Mouse (Mus musculus): Measurements from ENCODE around the gene Cog1.

Cog1 gene

DNA sequence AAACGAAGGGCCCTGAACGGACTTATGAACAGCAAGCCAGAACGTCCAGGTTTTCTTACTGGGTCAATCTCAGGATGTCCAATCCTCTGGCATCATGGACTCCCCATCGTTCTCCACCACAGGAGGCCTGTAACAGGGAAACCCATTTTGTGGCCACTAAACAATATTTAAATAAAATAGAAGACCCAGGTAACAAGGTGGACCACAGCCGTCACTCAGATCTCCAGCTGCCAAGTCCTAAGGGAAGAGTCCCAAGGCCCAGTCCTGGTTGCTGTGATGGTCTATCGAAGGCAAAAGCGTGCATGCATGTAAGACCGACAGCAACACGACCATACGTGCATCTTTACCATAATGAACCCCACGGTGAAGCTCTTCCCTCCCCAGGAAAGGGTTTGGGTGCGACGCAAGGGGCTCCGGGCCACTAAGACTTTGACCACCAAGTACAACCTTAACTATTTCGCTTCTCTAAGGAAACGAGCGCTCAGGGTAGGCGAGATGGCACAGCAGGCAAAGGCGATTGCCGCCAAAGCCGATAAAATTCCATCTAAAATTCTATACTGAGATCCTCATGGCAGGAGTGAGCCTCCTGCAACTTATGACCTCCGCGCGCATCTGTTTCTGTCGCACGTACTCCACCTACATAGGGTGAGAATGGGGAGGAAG is at the start of gene Cog1:
Gene Cog1 (plus strand): TSS at position 480 of the 663 bp plus-strand sequence.
- DNase-seq (ENCODE audit: low spot score), result no peak

DNA sequence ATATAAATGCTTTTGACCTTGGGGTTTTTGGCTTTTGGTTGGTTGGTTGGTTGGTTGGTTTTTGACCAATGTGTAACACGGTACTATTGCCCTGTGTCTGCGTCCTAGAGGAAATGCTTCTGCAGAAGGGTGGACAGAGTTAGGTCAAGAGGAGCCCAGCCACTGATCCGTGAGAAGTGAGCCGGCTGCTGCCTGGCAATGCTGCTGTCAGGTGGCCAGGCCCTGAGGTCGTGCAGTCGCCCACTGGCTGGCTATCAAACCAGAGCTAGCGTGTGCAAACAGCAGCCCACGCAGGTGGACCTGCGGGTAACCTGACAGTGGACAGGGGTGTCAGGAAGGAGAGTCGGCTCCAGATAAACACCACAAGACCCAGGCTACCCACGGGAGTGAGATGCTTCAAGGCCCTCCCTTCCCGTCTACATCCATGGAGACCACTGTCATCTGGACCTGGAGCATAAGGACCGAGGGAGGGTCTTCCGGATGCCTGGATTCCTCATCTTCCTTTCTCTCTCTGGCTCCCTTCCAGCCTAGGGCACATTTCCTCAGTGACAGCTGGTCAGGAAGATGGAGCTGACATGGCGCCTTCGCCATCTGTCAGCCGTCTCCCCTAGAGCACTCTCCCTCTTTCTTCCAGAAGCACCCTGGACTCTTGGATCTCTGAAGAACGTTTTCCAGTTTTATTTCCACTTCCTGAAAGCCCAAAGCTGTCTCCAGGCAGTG is 48.3 kb upstream of the Cog1 start:
- no peak for DNase-seq (ENCODE audit: low spot score)

DNA sequence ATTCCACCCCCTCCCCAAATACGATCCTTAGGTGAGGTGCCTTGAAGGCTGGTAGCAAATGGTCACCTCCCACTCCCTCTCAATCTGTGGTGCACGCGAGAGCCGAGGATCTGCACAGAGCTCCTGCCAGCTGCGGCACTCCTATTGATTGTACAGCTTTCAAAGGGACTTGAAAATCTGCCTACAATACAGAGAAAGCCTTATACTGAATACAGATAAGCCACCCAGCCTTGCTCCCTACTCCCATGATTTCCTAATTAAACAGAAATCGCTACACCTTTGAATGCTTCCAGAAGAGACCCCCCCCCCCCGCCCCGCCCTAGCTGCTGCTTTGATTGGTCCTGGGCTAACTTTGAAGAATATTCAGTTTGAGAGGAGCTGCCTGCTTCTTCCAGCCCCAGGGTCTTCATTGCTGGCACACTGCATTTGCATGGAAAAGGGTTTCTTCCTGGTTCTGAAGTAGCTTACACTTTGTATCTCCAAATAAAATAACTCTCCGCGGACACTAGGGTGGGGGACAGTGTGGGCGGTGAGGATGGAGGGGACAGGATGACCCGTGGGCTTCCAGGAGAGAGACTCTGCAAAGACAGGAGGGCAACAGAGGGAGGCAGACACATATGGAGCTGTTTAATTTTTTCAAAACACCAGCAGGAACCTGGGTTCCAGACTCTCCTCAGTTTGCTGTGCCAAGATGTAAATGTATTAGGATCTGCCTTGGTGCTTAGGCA is 47.2 kb upstream of the Cog1 start:
- no peak for DNase-seq (ENCODE audit: low spot score)

DNA sequence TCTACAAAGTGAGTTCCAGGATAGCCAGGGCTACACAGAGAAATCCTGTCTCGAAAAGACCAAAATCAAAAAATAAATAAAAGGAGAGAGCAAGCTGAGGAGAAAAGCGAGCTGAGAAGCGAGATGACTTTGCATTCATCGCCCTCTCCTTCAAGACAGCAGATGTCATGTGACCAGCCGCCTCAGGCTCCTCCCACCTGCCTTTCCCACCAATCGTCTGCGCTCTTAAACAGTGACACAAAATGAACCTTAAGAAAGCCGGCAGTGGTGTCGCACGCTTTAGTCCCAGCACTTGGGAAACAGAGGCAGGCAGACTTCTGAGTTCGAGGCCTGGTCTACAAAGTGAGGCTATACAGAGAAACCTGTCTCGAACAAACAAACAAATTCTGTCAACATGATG is 41.4 kb upstream of the Cog1 start:
- no peak for DNase-seq (ENCODE audit: low spot score)

DNA sequence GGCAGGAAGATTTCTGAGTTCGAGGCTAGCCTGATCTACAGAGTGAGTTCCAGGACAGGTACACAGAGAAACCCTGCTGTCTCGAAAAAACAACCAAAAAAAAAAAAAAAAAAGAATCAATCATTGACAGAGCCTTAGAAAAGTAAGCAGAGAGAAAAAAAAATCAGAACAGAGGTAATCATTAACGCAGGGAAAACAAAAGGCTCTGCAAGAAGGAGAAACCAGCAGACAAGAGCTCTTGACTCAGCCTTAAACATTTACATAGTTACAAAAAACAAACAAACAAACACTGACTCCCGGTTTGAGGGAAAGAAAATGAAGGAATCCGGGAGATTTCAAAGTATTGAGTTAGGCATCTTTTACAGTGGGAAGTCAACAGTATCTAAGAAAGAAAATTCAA is 39.4 kb upstream of the Cog1 start:
- DNase-seq (ENCODE audit: low spot score), result no peak

DNA sequence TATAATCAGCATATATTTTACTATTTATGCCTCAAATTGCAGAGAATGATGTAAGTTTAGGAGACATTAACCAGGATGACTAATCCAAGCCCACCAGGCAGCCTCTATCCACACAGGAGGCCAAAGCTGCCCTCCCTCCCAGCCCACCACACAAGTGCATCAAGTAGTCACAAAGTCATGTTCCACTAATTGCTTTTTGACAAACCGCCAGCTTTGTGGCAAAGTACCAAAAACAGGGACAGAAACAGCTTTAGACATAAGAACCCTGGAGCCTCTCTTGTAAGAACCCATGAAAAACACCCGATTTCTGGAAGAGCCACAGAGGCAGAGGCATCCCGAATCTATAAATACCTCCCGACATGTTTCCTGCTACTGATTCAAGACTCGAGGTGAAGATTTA is 38.7 kb upstream of the Cog1 start:
- no peak for DNase-seq (ENCODE audit: low spot score)

DNA sequence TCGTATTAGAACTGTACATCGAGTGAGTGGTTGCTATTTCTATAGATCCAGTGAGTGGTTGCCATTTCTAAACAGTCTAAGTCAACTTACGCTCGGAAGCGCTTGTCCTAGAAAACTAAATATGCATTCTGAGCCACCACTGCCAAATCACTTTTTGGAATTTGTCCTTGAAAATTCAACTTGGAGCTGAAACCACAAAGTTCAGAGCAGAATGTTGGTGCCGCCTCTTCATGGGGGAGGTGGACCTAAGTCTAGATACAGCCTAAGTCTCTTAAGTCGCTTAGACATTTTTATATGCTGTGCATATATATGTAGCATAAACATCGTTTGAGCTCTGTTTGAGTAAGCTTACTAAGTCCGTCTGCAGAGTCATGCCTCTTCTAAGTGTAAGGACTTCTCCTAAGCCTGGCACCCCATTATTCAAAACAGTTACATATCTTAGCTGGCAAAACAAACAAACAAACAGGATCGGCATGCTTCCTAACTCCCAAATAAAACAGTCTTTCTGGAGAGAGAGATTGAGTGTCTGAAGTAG is 37.8 kb upstream of the Cog1 start:
- DNase-seq (ENCODE audit: low spot score), result no peak

DNA sequence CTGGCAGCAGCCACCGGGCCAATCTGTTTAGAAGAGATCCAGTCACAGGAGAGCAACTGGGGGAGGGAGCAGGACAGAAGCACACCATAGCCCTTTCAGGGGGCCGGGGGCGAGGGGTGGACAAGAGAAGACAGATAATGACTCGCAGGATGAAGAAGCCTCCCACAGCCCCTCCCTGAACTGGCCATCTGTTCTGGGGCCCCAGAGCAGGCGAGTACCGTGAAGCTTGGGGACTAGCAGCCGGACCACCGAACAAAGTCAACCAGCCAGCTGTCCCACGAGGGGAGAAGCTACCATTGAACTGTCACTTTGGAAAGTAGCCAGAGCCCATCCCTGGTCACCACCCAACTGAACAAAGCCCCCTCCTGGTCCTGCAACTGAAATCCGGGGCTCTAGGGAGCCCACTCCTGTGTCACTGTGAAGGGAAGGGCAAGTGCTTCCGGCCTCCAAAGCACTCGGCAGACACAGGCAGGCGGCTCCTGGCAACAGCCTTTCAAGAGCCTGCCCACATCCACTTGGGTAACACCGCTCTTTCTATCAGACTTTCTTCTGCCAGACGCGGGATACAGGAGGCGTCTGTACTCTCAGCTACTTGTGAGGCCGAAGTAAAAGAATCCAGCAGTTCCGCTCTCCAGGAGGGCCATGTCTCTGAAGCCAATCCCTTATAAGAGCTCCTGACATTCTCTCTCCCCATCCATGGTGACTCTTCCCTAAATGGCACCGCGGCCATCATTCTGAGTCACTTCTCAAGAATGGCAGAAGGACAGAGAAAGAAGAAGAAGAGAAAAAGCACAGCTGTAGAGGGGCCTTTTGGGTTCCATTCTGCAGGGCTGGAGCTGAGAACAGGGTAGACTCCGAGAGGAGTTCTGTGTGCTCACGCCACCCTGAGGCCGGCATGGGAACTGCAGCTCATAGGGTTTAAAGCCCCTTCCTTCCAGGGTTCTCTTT is 37.0 kb upstream of the Cog1 start:
- DNase-seq (ENCODE audit: low spot score), result no peak

DNA sequence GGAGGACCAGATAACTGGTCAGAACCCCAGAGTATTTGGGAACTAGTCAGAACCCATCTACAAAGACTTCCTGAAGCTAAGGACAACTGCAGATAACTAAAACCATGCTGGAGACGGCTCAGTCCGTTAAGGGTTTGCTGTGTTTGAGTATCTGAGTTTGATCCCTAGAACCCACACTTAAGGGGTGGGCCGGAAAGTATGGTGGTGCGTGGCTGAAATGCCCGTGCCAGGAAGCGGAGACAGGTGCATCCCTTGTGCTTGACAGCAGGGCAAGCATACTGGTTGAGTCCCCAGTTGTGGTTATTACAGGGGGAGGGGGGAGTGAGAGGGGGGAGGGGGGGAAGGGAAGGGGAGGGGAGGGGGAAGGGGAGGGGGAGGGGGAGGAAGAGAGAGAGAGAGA is 34.5 kb upstream of the Cog1 start:
- DNase-seq (ENCODE audit: low spot score), result no peak

DNA sequence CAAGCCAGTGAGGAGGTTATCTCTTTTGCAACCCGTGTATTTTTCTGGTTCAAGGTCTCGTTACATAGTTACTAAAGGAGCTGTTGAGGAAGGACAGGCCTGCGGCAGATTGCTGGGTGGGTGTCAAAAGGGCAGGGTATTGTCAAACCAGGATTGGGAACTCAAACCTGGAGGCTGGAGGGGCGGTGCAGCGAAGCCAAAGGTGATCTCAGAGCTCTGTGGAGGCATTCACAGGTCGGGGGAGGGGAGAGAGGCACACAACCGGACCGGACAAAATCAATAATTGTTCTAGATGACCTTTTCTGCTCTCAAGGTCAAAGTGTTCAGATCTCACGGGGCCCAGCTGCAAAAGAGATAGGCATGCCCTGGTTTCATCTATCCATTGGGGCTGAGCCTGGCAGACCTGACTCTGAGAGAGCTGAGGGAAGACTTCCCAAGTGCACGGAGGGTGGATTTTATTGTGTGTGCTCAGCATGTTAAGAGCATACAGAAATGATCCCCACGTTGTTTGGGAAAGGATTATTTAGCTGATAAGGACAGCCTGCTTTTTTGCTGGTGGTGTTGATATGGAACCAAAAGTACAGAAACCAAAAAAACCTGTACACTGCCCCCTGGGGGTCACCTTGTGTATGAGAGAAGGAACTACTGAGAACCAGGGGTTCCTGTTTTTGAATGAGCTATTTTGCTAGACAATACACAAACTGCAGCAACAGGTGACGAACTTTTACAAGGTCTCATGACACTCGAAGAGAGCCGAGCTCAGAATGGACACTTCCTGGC is 31.6 kb upstream of the Cog1 start:
- peak; percentile 65 for DNase-seq (ENCODE audit: low spot score)

DNA sequence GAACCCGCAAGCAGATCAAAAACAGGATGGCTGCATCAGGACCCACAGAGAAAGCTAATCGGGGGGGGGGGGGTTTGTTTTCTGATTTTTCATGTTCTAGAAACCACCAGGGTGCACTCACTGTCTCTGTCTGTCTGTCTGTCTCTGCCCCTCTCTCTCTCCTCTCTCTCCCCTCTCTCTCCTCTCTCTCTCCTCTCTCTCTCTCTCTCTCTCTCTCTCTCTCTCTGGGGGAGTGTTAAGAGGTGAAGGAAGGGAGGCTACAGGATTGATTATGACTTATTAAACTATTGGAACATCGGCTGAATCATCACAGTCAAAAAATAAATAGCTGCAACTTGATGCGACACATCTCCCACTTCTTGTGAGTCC is 30.7 kb upstream of the Cog1 start:
- DNase-seq (ENCODE audit: low spot score), result no peak

DNA sequence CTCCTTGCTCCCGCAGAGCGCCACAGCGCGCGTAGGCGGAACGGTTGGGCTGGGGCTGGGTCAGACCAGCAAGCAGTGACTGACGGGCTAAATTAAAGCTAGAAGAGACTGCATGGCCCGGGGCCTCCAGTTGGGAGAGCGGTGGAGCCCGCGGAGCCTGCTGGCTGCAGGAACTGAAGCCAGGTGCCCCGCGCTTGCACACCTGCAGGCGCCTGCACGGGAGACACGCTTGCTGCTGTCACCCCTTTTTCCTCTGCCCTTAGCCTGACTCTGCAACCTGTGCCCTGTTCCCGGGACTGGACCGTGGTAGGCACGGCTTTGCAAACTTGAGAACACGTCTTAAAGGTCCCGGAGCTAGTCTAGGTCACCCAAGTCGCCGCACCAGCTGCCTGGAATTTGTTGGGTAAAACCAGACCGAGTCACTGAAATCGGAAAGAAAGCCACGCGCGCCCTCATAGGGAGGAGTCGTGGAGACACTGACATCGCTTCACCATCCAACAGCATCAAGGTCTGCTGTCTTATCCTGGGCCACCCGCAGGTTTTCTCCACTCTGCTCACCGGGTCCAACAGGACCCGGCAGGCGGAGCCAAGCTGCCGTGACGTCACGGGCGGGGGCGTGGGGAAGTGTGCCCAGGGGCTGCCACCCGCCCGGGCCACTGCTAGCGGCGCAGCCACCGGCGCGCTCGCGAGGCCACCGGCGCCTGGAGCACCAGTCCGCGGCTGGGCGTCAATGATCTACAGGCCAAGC is 30.1 kb upstream of the Cog1 start, which contains the start of gene Sstr2:
Gene Sstr2 (plus strand): TSS at position 671 of the 748 bp plus-strand sequence.
- peak; percentile 43 for DNase-seq (ENCODE audit: low spot score)

DNA sequence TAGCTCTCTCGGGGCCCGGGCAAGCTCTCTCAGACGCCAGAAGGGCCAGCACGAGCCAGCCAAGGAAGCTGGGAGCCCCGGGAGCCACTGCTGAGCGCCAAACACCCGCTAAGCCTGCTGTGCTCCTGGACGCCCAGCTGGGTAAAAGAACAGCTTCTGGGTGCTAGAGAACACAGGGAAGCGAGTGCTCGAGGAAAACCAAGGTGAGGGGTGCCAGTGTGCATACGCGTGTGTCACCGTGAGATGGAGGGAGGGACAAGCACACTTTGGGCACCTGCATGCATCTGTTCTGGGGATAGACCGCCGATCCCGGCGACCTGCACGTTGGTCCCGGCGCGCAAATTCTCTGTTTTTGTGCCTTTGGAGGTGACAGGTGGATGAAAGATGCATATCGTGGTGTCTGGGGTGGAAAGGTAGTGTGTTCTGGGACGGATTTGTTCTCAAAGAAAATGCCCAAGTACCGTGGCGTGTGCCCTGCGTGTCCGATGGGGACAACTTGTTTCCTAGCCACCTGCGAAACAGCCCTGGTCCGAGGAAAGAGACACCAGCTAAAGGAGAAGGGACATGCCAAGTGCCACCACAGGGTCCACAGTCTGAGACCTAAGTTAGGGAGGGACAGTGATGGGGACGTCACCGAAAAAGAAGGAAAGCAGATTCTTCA is 29.4 kb upstream of the Cog1 start:
- DNase-seq (ENCODE audit: low spot score), result no peak

DNA sequence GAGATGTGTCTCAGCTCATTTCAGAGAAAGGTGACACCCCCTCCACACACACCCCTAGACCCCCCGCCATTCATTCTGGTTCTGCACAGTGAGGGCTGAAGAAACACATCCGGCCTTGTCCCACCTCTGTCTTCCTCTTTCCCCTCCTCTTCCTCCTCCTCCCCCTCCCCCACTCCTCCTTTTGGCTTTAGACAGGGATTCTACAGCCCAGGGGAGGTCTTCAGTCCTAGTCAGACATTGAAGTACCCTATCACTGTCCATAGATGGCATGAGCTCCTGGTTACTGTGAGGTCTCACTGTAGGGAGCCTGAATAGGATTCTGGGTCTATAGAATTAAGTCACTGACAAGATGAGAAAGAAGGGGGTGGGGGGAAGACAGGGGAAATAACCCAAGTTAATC is 28.0 kb upstream of the Cog1 start:
- no peak for DNase-seq (ENCODE audit: low spot score)

DNA sequence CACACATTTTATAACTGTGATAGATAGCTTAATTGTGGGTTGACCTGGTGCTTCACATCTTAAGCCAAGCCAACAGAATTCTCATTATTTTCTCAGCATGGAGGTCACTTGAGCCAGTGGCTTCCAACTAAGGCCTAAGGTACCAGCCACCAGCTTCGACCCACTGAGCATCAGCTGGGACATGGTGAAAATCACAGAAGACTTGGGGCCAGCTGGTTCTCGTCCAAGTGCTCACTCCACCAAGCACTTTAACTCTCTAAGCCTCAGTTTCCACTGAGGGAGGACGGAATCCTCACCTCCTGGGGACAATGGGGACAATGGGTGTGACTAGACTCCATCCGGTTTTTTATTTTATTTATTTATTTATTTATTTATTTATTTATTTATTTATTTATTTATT is 26.9 kb upstream of the Cog1 start:
- DNase-seq (ENCODE audit: low spot score), result no peak

DNA sequence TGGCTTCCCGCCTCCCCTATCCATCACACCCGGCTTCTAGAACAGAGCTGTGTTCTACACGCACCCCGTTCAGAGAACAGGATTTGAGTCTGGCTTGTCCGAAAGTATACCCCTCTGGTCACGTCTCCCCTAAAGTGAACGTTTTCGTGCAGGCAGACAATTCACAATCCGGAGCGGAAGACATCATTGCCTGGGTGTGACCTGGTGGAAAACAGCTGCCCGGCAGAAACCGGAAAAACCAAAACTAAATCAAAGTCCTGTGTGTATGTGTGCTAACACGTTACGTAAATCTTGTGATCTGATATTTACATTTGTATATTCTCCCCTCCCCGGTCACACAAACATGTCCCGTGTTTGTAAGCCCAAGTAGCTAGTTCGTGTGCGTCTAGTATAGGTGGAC is 23.5 kb upstream of the Cog1 start:
- no peak for DNase-seq (ENCODE audit: low spot score)

DNA sequence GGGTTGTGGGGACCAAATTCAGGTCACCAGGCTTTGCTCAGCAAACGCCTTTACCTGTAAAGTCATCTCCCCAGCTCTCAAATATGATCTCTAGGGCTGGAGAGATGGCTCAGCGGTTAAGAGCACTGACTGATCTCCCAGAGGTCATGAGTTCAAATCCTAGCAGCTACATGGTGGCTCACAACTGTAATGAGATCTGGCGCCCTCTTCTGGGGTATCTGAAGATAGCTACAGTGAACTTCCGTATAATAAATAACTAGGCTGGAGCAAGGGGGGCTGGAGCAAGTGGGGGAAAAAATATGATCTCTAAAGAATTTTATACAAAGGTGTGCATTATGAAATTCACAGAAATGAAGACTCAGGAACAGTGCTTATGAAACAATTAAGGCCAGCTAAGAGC is 21.2 kb upstream of the Cog1 start:
- DNase-seq (ENCODE audit: low spot score), result no peak

DNA sequence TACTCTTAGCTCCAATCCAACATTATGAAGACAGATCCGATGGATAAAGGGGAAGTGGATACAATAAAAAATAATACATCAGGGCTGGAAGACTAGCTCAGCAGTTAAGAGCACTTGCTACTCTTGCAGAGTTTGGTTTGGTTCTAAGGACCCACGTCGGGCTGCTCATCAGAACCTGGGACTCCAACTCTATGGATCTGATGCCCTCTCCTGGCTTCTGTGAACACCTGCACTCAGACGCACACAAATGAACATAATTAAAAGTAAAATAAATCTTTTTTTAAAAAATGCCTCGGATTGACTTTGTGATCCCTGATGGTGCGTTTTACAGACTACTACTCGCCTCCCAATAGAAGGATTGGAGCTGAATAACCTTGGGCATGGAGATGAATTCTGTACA is 18.3 kb upstream of the Cog1 start:
- no peak for DNase-seq (ENCODE audit: low spot score)

DNA sequence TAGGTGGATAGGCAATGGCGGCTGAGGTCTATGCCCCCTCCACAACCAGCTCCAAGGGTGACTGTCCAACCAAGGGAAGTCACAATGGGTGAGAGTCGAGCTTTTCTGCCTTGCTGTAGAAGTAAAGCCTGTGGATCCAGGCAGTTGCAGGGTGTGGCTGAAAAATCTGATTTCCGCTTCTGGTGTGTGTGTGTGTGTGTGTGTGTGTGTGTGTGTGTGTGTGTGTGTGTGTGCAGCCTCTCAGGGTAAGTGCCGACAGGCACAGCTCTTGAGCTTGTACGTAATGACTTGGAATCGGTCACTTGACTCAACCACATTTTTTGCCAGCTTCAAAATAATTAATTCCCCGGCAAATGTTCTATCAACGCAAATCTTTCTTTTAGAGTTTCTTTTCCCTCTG is 17.7 kb upstream of the Cog1 start:
- no peak for DNase-seq (ENCODE audit: low spot score)

DNA sequence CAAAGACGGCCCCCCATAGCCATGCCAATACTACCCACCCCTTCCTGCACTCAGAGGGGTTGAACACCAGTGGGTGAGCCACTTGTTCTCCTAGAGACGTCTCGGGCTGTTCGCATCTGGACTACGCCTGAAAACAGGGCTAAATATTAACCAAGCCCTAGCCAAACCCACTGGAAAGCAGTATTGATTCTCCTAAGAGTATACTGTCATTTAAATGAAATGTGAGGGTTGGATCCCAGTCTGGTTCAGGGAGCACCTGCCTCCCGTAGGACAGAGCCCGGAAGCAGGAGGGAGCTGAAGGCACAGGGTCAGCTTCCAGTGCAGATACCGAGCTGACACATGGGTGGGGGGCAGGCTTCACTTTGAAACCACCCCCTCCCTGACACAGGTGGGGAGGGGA is 17.1 kb upstream of the Cog1 start:
- no peak for DNase-seq (ENCODE audit: low spot score)

Measured in urinary bladder, postnatal 25 days (tissue).